Mouse (Mus musculus) bone marrow, adult 2 months (tissue): ENCODE measurements around the gene Mlh3.

Experiments
- CTCF ChIP-seq: fragments of 200-500 bp; IDR thresholded peaks from 2 replicates; pipeline ENCODE4 v1.5.1; 2011; ENCODE audit warnings: low read length, control low read depth; ENCODE audit not compliant: control insufficient read depth, insufficient read depth
- POLR2A ChIP-seq: fragments of 200-500 bp; IDR thresholded peaks from 2 replicates; pipeline ENCODE4 v1.6.1; 2011; ENCODE audit warnings: low read depth, mild to moderate bottlenecking, control low read depth, low read length, borderline replicate concordance; ENCODE audit not compliant: control insufficient read depth

DNA sequence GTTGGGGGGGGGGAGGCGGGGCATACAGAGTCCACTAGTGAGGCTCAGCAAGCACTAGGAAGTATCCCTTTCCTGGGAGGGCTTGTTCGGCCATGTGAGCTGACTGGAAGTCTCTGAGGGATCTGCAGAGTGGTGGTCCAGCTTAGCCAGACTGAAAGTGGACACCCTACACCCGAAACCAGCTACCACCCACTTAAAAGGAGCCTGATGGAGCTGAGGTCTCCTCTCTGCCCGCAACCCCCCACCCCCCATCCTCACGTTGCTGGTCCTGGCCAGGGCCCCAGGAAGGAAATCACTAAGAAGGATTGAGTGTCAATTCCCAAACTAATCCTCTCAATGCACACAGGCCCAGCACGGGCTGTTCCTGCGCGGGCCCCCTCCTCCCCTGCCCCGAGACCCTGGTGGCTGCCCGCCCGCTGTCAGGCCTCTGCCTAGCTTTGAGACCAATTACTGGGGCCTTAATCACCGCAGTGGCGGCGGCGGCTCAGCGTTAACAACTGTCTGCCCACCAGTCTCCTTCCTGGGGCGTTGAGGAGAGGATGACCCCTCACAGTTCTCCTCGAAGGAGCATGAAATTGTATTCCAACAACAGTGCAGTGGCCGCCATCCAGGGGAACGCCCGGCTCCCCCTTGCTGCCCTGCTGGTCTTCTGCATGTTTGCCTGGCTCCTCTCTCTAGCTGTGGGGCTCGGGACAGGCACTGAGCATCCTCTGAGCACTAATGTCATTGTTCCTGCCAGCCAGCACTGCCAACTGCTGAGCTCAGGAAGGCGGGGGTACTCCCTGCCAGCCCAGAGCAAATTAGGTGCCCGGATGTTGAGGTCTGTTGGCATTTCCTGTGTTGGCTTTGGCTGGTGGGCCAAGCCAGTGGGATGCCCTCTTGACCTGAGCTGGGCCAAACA is 69.2 kb downstream of the Mlh3 start:
- TF ChIP-seq CTCF (no peak), POLR2A (no peak)
